Mouse (Mus musculus) liver, adult (tissue): Measurements from ENCODE around the gene Nrl.

Experiments used
- GATA4 ChIP-seq: IDR thresholded peaks from 2 replicates; pipeline ENCODE4 v1.6.1; 2014; ENCODE audit warnings: mild to moderate bottlenecking, low read length; ENCODE audit not compliant: insufficient replicate concordance

Nrl gene

DNA sequence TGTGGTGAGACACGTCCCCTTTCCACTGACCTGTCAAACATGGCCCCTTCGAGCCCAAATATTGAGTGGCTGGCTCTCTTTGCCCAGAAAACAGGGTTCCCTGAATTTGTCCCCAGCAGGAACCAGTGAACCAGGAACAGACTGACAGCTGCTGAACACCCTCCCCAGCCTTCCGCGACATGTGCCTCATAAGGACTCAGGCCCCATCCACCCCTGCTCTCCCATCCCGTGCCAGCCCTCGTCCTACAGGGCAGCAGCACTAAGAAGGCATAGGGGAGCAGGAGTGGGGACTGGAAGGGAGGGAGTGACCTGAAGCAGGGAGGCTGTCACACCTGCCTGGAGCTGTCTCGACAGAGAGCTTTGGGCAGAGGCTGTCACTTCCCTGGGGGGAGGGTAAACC, 17.0 kb downstream of the Nrl start:
- no peak for TF ChIP-seq GATA4

DNA sequence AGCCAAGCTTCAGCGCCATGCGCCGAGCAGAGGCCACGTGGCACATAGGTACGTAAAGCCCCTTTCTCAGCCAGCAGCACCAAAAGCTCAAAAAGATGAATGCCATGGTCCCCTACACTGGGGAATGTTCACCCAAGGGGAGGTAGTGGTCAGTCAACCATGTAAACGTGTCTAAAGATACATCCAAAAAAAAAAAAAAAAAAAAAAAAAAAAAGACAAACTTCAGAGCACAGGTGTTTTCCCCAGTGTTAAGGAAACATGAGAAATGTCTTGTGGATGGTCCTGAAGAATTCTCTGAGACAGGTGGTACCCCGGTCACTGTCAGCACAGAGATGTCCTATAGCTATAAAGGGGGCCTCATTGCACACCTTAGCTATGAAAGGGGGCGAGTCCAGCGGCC, 19.2 kb downstream of the Nrl start:
- TF ChIP-seq GATA4: no peak

DNA sequence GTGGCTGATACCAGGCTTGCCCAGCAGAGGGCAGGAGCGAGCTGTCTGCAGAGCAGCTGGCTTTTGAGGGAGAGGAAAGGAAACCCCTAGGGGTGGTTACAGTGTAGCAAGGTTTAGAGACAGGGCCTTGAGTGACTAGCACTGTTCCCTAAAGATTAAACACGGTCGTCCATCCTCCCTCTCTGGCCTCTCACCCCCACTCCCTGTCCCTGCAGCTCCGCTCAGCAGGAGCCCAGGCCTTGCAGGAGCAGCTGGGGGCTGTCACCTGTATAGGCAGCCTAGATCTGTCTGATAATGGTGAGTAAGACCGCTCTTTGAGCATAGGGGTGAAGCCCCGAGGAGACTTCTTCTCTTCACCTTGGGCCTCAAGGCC, 27.3 kb downstream of the Nrl start:
- no peak for TF ChIP-seq GATA4

DNA sequence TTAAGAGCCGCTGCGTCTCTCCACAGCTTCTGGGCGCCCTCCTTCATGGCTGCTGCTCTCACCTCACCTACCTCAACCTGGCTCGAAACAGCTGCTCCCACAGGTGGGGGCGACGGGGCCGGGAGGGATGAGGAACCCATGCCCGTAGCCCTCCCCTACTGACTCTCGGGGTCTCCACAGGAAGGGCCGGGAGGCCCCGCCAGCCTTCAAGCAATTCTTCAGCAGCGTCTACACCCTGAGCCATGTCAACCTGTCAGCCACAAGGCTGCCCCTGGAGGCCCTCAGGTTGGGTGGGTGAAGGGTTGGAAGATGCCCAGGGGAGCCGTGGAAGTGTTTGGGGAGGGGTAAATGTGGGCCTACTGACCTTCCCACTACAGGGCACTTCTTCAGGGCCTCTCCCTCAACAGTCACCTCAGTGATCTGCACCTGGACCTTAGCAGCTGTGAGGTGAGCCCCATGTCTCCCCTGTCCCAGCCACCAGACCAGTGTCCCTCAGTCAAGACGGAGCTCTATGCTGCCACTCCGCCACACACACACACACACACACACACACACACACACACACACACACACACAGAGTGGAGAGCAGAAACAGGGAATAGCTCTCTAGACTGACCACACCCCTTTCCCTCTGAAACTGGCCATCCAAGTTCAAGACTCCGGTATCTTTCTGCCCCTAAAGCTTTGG, 27.9 kb downstream of the Nrl start:
- no peak for TF ChIP-seq GATA4

DNA sequence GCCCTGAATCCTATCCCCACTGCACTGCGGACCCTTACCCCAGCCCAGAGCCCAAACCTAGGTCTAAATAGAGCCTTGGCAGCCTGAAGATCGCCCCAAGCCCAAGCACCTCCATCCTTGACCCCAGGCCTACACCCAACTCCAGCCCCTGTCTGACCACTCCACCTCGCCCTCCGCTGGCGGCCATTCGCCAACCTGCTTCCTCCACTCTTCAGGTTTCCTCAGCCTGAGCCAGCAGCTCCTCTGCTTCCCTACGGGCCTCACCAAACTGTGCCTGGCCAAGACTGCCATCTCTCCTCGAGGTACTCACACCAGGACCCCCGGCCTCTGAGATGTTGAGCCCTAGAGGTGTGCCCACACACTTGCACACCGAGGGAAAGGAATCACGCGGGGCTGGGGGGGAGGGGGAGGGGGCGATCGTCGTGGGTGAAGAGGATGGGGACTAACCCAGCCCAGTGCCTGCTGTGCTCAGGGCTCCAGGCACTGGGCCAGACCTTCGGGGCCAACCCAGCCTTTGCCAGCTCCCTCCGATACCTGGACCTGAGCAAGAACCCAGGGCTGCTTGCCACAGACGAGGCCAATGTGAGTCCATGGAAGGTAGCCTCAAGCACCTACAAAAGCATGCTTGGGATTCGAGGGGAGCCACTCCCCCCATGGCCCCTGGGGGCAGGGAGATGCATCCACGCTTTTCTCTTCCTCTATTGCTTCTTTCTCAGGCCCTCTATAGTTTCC, 29.1 kb downstream of the Nrl start:
- no peak for TF ChIP-seq GATA4

DNA sequence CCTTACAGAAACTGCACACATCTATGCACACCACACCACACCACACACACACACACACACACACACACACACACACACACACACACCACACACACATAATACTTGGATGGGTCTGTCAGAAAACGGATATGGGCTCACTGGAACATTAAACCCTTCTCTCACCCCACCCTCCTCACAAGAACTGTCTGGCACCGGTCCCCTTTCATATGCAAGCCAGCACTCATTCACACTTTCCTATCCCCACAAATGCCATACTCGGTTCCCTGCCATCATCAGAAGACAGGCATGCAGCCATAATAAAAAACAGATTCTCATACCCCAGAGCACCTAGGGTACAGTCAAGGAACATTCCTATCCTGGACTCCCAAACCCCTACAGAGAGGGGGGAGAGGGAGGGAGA, 32.7 kb downstream of the Nrl start:
- TF ChIP-seq GATA4: no peak

DNA sequence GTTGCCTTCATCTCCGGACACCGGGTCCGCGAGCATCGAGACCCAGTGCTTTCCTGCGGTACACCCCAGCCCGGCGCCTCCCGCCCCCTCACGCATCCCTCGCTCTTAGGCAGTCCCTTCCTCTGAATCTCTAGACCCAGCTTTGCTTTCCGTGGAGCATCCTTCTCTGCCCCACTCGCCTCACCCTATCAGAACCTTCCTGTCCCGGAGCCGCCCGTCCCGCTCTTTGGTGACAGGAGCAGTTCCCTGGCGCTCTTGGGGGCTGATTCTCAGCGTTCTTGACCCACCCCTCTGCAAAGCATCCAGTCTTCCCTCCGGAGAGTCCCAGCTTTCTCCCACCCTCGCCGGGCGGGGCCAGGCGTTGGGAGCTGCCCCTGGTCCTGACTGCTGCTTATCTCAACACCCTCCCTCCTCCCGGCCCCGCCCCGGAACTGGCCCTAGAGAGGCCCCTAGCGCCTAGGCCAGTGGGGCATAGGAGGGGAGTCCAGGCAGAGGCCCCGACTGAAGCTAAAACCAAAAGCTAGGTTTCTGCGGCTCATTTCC, 33.4 kb downstream of the Nrl start:
- peak; percentile 9; the same call in 1 of the 2 replicates for TF ChIP-seq GATA4

DNA sequence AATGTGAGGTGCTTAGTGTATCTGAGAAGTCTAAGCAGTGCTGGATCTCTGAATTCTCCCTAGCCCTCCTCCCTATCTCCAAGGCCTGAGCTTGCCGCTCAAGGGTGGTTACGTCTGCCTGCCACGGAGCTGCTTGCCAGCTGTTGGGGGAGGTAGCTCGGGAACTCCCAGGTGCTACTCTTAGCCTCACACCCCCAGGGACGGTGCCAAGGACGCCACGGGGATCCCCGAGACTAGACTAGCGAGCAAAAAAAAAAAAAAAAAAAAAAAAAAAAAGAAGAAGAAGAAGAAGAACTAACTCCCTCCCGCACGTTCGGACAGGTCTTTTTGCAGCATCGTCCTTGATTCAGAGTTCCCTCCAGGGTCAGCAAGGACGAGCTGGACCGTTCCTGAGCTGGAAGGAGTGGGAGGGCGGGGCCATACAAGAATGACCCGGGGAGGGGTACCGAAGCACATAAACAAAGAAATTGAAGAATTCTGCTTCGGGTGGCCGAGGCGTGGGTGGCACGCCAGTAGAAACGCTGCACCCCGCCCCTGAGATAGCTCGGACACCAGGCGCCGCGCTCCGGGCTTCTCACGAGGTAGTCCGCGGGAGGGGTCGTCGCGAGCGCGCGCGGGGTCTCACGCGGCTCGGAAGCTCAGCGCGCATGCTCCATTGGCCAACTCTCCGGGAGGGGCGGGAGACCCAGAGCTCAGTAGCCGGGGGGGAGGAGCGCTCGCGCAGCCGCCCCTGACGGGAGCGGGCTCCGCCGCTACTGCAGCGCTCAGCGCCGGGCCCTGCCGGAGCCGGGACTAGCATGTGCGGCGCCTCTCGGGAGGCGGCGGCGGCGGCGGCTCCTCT, 34.2 kb downstream of the Nrl start, which contains the start of gene Carmil3:
Gene Carmil3 (plus strand): TSS at position 291 of the 841 bp plus-strand sequence.
- TF ChIP-seq GATA4: no peak

DNA sequence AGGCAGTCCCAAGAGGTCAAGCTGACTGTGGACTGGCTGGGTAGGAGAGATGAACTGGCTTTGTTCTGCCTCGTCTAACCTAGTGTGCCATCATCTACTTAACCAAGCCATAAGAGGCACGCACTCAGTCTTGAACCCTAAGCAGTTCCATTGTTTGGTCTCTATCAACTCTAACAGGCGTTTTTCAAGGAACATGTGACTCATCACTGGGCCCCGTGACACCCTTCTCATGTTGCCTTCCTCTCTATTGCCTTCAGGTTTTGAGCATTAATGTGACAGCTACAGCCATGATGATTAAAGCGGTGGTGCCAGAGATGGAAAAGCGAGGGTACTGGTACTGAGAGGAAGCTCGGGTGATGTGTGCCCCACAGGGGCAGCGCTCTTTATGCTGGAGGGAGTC, 37.9 kb downstream of the Nrl start:
- TF ChIP-seq GATA4: no peak

DNA sequence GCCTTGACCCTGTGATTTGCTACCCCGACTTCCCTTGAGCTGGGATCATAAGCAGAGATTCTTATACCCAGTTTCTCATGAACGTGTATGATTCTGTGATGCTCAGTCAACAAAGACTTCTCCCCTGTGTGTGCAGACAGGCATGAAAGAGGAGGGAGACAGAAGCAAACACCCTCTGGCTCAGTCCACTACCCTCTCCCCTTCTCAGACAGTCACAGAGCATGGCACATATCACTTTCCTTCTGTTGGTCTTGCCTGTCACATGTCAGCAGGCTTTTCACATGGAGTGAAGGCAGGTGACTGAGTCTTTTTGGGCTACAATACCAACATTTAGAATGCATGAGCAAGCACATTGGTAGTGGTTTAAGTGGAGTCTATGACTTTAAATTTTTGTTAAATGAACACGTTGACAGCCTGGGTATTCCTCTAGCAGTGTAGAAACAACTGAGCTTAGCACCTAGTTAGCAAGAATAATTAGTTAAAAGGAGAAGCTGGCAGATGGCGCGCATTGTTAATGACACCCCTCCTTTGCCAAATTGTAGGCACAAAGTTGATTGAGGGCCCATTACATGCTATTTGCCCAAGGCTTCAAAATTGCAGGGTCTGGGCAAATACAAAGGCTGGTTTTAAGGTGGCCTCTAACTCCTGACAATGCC, 40.2 kb downstream of the Nrl start:
- no peak for TF ChIP-seq GATA4

DNA sequence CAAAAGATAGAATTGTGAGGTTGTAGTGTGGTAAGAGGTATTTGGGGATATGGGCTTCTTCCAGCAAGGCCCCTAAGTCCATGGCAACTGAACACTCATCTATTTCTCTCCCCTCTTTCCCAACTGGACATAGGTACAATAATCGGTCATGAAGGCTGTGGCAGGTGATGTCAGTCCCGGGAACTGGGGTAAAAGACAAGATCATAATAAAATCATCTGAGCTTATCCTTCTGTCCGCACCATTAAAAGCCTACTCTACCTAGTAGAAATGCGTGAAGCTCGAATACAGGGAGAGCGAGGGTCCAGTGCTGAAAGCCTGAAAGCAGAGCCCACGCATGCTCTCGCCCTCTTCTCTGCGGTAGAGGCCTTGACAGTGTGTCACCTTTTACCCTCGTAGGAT, 45.2 kb downstream of the Nrl start:
- no peak for TF ChIP-seq GATA4

DNA sequence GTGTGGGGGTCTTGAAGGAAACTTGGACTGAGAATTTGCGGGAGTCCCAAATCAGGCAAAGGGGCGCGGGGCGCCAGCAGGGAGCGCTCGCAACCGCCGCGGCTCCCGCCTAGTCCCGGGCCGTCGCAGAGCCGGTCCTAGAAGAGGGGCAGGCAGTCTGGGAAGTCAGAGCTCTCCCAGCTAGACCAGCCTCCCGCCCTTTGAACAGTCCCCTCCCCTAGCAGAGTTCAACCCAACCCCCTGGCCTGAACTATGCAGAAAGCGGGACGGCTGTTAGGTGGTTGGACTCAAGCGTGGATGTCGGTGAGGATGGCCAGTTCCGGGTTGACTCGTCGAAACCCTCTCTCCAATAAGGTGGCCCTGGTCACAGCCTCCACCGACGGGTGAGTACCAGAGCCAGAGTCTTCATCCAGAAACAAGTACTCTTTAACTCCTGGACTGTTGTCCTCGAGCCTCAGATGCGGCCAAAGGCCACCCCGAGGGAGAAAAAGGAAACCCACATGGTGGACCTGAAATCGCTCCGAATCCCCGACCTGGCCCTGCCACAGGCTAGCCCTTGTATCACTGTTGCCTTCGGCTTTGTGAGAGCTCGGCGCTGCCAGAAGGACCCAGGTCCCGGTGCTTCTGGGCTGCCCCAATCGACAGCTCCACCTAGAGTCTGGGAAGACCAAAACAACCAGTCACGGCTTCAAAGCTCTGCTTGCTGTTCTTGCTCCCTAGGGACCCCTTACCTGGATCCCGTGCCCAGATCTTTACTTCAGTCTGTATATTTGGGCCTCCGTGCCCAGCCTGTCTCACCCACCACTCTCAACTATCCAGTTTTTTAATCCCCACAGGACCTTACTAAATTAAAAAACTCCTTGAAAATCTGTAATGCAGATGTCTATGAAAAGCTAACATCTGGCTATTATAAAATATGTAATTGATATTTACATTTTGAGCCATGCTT, 45.9 kb downstream of the Nrl start, which contains the start of gene Dhrs4:
Gene Dhrs4 (plus strand): TSS at position 108 of the 949 bp plus-strand sequence.
- no peak for TF ChIP-seq GATA4

DNA sequence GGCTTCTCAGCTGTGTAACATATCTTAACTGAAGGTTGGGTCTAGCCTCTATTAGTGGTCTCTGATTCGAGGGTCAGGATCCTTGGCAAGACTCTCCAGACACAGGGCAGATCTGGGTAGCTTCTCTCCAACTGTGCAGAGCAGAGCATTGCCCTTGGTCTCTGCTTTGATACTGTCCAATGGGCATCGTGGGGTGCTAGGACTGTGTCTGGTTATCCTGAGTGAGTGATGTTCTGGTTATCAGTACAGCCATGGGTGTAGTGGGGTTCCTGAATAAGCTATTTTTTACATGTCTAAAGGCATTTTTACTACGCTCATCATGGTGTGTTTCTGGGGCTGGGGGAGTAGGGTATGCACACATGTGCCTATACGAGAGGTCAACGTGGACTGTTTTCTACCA, 47.0 kb downstream of the Nrl start:
- TF ChIP-seq GATA4: no peak

DNA sequence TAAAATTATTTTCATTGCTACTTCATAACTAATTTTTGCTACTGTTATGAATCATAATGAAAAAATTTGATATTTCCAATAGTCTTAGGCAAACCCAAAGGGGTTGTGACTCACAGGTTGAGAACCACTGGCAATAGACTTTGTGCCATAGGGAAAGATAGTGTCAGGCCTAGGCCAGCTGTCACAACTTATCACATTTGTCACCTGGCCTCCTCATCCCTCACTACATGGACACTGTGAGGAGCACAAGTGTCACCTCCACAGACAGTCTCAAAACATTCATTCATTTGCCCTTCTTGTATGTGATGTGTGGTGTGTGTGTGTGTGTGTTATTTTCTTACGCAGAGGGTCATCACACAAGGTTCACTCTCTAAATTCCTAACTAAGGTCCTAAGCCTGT, 47.4 kb downstream of the Nrl start:
- TF ChIP-seq GATA4: no peak
